Mouse (Mus musculus): Measurements from ENCODE around the gene Tmie. TPM values are rescaled to one million over a fixed set of nuclear protein-coding genes. Genes with fewer than 3 reads are reported as not detected.

The Tmie gene
- total RNA-seq (2017), result 0.19 TPM in 1 of 3 replicates, not detected in the others

- no peak for ATAC-seq (replicated peaks; ENCODE audit: insufficient number of reproducible peaks, low FRiP score, low TSS enrichment, poor library complexity, severe bottlenecking)
Measured at GRCm38 (mm10) chr9:110879998-110880561, at the start of gene Tmie. Gene Tmie, minus strand, starts transcription at chr9:110880113.

DNA sequence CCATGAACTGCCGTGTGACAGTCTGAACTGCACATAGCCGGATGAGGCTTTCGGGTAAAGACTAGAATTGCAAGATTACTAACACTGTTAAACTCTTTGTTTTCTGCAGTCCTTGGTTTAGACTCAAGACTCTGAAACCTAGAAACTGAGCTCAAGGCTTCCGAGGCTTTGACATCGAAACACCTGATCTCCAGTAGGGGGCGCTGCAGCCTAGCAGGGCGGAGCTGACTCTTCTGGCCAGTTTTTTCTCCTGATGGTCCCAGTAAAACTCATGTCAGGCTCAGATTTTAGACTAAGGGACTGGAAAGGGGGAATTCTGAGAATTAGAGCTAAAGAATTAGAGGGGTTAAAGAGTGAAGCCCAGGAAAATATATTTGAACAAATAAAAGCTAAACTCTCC, 42.8 kb upstream of the Tmie start:
- no peak; the same call in 1 of the 2 replicates for ATAC-seq (replicated peaks; ENCODE audit: insufficient number of reproducible peaks, low FRiP score, low TSS enrichment, poor library complexity, severe bottlenecking)

DNA sequence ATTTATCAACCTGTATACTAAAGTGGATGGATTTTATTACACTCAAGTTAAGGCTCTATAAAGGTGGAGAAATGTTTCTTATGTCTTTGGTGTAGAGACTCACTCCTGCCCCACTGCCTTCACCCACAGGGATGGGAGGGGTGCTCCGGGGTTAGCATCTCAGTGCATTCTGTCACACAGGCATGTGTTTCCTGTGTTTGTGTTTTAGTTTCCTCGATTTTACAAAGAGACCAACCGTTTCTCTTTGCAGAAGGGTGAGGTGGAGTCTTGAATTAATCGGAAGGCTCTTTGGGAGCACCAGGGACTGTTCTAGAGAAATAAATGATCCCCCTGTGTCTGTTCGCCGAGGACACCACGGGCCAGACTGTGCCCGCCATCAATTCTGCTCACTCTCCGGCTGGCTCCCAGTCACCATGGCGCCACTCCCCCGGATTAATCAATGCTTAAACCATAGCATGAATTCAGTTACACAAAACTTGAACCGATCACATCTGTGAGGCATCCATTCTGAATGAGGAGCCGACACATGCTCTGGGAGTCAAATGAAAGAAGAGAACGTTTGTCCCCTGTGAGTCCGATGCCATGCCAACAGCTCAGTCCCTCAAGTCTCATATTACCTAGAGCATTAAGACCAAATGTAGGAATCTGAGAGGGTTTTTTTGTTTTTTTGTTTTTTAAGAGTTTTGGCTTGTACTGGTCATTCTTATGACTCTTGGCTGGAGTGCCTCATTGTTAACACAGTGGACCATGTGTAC, 40.9 kb upstream of the Tmie start:
- ATAC-seq (replicated peaks; ENCODE audit: insufficient number of reproducible peaks, low FRiP score, low TSS enrichment, poor library complexity, severe bottlenecking), result no peak

DNA sequence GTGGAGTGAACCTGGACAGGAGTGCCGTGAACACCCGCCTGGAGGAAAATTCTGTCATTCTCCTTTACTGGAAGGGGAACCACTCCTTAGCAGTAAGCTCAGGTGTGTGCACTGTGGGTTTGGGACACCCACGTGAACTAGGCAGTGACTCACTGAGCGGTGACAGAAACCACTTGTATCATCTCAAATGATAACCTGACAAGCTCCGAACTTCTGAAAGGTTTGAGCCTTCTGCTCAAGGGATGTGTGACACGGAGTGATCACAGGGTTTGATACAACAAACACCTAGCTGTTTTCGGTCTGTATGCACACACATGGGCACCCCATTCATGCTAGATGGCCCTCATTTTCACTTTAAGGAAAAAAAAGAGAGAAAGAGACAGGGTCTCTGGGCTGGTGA, 36.9 kb upstream of the Tmie start, which contains the start of gene Fam240a:
Gene Fam240a (minus strand): TSS at position 76 of the 400 bp plus-strand sequence.
- ATAC-seq (replicated peaks; ENCODE audit: insufficient number of reproducible peaks, low FRiP score, low TSS enrichment, poor library complexity, severe bottlenecking), result no peak

DNA sequence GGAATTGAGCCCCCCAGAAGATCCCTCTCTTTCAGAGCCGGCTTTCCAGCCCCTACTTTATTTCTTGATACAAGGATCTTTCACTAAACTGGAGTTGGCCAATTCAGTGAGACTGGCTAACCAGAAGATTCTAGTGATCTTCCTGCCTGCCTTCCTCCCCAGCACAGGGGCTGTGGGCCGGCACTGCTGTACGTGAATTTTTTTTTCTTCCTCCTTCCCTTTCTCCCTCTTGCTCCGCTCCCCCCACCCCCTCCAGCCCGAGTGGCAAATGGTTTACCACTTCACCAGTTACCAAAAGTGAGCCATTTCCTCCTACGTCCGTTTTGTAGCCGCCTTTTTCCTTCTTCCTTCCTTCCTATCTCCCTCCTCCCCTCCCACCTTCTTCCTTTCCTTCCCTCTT, 35.6 kb upstream of the Tmie start:
- ATAC-seq (replicated peaks; ENCODE audit: insufficient number of reproducible peaks, low FRiP score, low TSS enrichment, poor library complexity, severe bottlenecking), result no peak

- ATAC-seq (replicated peaks; ENCODE audit: insufficient number of reproducible peaks, low FRiP score, low TSS enrichment, poor library complexity, severe bottlenecking), result no peak
Measured at GRCm38 (mm10) chr9:110914631-110915236, 34.8 kb upstream of the Tmie start.

DNA sequence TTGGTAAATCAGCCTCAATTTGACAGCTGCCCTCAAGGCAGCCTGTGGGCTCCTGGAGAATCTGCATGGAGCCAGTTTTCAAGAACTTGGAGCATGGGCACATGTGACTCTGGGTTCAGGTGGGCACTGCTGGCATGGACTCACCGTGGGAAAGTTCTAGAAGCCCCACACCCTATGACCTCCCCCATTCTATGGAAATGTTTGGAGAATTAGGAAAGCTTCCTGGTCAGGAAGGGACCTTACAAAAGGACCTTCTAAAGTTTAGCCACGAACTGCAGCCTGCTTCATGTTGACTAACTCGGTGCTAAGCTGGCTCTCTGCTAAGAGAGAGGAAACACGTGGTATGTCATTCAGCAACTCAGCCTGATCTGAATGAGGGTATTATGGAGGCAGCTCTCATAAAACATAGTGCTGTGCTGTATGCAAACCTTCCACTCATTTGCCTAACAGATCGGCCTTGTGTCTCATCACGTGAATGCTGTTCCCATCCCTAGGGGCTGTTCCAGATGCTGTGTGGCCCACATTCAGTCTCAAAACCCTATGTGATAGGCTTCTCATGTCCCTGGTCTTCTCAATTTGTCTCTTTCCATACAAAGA, 29.6 kb upstream of the Tmie start:
- ATAC-seq (replicated peaks; ENCODE audit: insufficient number of reproducible peaks, low FRiP score, low TSS enrichment, poor library complexity, severe bottlenecking), result no peak

GRCm38 (mm10) chr9:110908631-110909016, 28.7 kb upstream of the Tmie start:
- ATAC-seq (replicated peaks; ENCODE audit: insufficient number of reproducible peaks, low FRiP score, low TSS enrichment, poor library complexity, severe bottlenecking), result no peak

GRCm38 (mm10) chr9:110907838-110908630, 28.1 kb upstream of the Tmie start:
- ATAC-seq (replicated peaks; ENCODE audit: insufficient number of reproducible peaks, low FRiP score, low TSS enrichment, poor library complexity, severe bottlenecking), result no peak

- no peak for ATAC-seq (replicated peaks; ENCODE audit: insufficient number of reproducible peaks, low FRiP score, low TSS enrichment, poor library complexity, severe bottlenecking)
Measured at GRCm38 (mm10) chr9:110907201-110907837, 27.4 kb upstream of the Tmie start.

DNA sequence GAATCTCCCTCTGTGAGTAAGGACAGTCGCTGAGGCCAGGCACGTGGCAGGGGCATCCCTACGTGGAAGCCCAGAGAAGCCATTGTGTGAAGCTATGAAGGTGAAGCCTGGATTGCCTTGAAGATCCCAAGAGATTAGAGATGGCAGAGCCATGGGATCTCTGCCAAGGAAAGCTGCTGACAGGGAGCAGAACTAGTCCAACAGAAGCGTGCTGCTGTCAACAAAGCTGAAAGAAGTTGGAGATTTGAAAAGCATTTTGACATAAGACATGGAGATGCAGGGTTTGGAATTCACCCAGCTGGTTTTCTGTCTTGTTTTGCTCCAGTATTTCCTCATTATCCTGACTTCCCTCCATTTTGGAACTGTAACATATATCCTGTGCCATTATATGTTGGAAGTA, 22.4 kb upstream of the Tmie start:
- ATAC-seq (replicated peaks; ENCODE audit: insufficient number of reproducible peaks, low FRiP score, low TSS enrichment, poor library complexity, severe bottlenecking), result no peak

DNA sequence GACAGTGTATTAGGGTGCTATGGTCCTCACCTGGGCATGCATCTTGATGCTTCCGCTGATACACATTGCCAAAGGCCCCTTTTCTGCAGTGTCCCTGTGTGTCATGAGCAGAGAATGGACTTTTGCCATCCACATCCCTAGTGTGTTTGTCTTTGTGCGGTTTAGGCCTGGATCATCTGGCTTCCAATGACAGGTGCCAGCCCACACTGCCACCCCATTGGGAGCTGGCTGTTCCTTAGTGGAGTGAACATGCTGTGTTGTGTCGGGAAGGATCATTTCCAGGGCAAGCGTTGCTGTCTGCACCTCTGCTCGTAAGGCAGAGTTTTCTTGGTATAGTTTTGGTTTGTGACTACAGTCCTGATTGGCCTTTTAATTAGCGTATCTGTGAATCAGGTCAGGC, 21.3 kb upstream of the Tmie start:
- ATAC-seq (replicated peaks; ENCODE audit: insufficient number of reproducible peaks, low FRiP score, low TSS enrichment, poor library complexity, severe bottlenecking), result no peak

DNA sequence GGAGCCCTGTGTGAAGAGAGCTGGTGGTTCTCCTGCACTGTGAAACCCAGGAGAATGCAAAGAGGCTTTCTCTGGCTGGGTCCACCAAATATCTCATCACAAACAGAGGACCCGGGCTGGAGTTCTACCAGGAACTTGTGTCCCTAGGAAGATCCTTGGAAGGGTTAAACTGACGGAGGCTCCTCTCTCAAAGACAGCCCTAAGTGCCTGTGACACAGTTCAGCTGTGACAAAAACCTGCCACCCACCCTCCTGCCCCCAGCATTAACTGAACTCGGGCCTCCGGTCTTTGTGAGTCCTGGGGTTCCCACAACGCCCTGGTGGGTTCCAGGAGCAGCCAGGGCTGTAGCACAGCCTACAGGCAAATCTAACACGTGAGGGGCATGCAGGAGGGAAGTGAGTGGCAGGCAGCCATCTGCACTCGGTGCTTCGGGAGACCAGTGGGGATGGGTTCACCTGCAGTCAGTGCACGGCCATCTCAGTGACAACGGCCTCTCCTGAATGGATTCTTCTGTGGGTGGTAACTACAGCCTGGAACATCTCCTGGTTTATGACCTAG, 19.6 kb upstream of the Tmie start:
- no peak for ATAC-seq (replicated peaks; ENCODE audit: insufficient number of reproducible peaks, low FRiP score, low TSS enrichment, poor library complexity, severe bottlenecking)

- ATAC-seq (replicated peaks; ENCODE audit: insufficient number of reproducible peaks, low FRiP score, low TSS enrichment, poor library complexity, severe bottlenecking), result no peak
Measured at GRCm38 (mm10) chr9:110896595-110896994, 16.7 kb upstream of the Tmie start.

DNA sequence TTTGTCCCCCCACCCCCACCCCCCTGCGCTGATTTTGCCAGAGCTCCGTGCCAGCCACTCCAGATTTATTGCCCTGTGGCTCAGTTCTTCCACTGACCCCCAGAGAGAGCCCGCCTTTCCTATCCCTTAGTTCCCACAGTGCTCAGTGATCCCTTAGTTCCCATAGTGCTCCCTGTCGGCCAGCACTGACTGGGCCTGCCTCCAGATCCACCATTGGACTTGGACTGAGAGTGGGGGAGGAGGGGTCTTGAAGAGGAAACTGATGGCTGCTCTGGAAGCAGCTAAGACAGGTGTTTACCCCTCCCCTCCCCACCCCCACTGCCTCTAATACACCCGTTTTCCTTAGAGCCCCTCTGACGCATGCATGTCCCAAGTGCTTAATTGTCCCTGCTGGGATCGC, 16.1 kb upstream of the Tmie start:
- no peak for ATAC-seq (replicated peaks; ENCODE audit: insufficient number of reproducible peaks, low FRiP score, low TSS enrichment, poor library complexity, severe bottlenecking)

GRCm38 (mm10) chr9:110895507-110895906, 15.6 kb upstream of the Tmie start:
- ATAC-seq (replicated peaks; ENCODE audit: insufficient number of reproducible peaks, low FRiP score, low TSS enrichment, poor library complexity, severe bottlenecking), result no peak

- ATAC-seq (replicated peaks; ENCODE audit: insufficient number of reproducible peaks, low FRiP score, low TSS enrichment, poor library complexity, severe bottlenecking), result no peak
Measured at GRCm38 (mm10) chr9:110893429-110893828, 13.5 kb upstream of the Tmie start.

DNA sequence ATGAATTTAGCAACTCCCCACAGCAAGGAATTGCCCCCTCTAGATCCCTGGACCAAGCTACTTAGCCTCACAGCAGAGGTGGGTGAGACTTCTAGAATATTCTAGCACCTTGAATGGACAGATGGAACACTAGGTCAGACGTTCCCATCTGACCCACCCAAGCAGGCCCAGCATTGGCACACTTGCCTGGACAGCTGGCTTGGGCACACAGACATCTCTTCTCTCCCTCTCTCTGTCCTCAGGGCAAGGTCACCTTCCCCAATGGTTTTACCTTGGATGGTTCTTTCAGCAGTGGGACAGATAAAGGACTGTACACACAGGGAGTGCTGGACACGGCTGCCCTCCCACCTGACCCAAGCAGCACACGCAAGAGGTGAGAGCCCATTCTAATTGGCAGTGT, 12.6 kb upstream of the Tmie start:
- no peak for ATAC-seq (replicated peaks; ENCODE audit: insufficient number of reproducible peaks, low FRiP score, low TSS enrichment, poor library complexity, severe bottlenecking)

Measured in monocyte, adult 5-6 weeks (primary cell).